Mouse (Mus musculus): ENCODE measurements around the gene Orm1.

- TF ChIP-seq EP300 (optimal IDR thresholded peaks at IDR 0.05) (no peak), CTCF (IDR thresholded peaks at IDR 0.05; ENCODE audit: low read depth) (no peak; the same call in 1 of the 2 replicates)
These were observed 28.1 kb upstream of the Orm1 start for GRCm38 (mm10) chr4:63316076-63316746.

Data from stomach, postnatal 0 days (tissue).